Mouse (Mus musculus): ENCODE measurements around the gene 3110082I17Rik.

The 3110082I17Rik gene

GRCm38 (mm10) chr5:139320424-139320823, 139.9 kb downstream of the 3110082I17Rik start:
- DNase-seq, result no peak

DNA sequence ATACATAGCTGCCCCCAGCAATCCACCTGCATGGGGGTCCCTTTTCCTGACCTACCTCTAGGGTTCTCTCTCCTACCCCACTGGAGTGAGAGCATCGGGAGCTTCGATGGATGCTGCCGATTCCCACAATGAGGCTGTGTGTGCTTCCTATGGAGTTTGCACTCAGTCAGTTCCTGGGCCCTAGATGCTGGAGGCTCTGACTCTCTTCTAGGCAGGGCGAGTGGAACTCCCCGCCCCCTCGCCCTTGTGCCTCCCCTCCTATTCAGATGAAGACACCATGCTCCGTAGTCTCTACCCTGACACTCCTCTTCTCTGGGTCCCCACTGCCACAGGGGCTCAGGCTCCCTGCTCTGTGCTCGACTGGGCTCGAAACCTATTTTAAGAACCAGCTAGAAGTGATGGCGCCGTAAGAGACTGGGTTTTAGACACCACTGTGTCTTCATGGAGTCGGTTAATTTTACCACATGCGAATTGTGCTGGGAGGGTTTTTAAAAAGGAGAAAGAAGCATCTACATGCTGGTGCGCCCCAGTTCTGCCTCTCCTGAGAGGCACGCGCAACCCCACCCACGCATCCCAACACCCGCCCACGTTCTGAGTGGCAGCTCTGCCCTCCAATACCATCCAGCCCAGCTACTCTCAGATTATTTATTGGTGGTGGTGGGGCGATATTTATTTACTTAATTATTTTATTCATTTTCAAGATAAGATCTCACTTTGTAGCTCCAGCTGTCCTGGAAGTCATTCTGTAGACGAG, 142.4 kb downstream of the 3110082I17Rik start:
- no peak for DNase-seq

- DNase-seq, result no peak
Observed at GRCm38 (mm10) chr5:139316982-139317675, 143.2 kb downstream of the 3110082I17Rik start.

DNA sequence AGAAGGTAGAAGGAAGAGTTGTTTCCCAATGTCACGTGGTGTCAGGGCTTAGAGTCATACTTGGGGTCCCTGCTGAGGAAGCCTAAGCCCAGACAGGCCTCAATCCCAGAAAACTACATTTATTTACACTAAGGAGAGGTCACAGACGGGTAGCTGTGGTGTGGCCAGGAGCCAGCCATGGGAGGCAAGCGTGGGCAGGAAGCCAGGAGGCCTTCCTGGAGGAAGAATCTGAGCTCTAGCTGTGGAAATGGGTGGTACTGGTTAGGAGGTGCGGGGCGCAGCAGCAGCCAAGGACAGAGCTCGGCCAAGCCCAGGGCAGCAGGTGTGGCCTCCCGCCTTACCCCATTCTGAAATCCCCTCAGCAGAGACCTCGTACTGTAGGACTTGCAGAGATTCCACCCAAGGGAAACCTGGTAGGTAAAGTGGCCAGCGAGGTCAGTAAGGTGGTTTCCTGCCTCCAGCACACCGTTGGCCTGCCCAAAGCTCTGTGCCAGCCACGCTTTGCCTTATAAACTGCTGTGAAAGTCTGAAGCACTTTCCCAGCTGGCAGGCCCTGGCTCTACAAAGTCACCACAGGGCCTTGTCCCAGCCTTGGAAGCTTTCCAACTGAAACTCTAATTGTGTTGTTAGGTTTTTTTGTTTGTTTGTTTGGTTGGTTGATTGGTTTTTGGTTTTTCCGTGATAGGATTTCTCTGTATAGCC, 145.2 kb downstream of the 3110082I17Rik start:
- no peak for DNase-seq

DNA sequence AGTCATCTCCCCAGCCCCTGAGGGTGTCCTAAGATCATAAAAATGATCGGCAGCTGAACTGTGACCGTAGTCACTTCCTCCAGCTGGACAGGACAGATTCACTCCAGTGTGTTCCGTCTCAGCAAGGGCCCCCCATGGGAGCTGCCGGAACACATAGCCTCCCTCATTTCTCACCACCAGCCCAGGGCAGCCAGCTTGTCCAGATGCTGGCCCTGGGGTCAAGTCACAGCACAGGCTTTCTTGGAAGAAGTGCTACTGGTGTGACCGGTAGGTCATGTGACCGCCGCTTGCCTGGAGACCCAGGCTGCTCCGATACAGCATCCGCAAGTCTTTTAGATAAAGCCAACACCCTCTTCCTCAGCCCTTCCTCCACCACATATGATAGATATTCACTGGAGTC, 146.8 kb downstream of the 3110082I17Rik start:
- DNase-seq, result no peak

- DNase-seq, result no peak
Observed at GRCm38 (mm10) chr5:139311822-139312221, 148.5 kb downstream of the 3110082I17Rik start.

- DNase-seq, result no peak
Observed at GRCm38 (mm10) chr5:139310477-139310876, 149.8 kb downstream of the 3110082I17Rik start.

DNA sequence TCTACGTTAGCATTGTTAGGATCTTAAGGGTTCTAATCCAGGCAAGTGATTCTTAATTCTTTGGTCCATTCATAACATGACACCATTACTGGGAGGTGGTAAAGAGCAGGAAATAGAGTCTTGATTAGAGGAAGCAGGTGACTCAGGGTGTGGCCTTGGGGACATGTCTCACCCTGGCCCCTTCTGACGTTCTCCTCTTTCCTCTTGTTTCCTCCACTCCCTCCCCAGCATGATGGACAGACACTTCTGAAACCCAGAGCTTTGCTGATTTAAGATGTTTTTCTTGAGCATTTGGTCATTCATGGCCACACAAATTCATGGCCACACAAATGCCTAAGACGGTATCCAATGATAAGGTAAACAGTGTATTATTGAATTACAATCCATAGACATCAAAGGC, 150.4 kb downstream of the 3110082I17Rik start:
- no peak for DNase-seq

Measured in thymus, adult 18-20 months (tissue).